Mouse (Mus musculus) myocyte (in vitro differentiated cells): ENCODE measurements around the gene Def8. TPM values are rescaled to one million over a fixed set of nuclear protein-coding genes. Genes with fewer than 3 reads are reported as not detected.

Source experiments
- H3K27me3 ChIP-seq: one replicate; pipeline ENCODE4 v1.6.1; 2011; ENCODE audit not compliant: control insufficient read depth, insufficient read depth, insufficient read length
- H3K36me3 ChIP-seq: one replicate; pipeline ENCODE4 v1.6.1; 2011; ENCODE audit not compliant: control insufficient read depth, insufficient read depth
- H3K4me2 ChIP-seq: one replicate; pipeline ENCODE4 v1.6.1; 2011; ENCODE audit warnings: low read depth, control low read depth
- H3K4me3 ChIP-seq: one replicate; pipeline ENCODE4 v1.5.1; 2011; ENCODE audit warnings: mild to moderate bottlenecking, control low read depth, moderate library complexity
- H3K79me2 ChIP-seq: one replicate; pipeline ENCODE4 v1.6.1; 2011; ENCODE audit not compliant: control insufficient read depth, insufficient read depth
- H3ac ChIP-seq: one replicate; pipeline ENCODE4 v1.6.1; 2011; ENCODE audit not compliant: control insufficient read depth, insufficient read length
- CEBPB ChIP-seq: IDR thresholded peaks from 2 replicates; pipeline ENCODE4 v1.6.1; 2011; ENCODE audit warnings: mild to moderate bottlenecking, moderate library complexity; ENCODE audit not compliant: poor library complexity, insufficient read depth, severe bottlenecking
- E2F4 ChIP-seq: IDR thresholded peaks from one replicate; pipeline ENCODE4 v1.6.1; 2011; ENCODE audit warnings: mild to moderate bottlenecking, control low read depth, moderate library complexity; ENCODE audit not compliant: insufficient read depth
- MAX ChIP-seq: IDR thresholded peaks from one replicate; pipeline ENCODE4 v1.6.1; 2011; ENCODE audit warnings: low read depth, mild to moderate bottlenecking, control low read depth
- MYOD1 ChIP-seq, 3 experiments: IDR thresholded peaks; one replicate each; pipeline ENCODE4 v1.6.1; 2011; ENCODE audit warnings: control low read depth in 2 of 3, low read depth in 2 of 3, mild to moderate bottlenecking in 2 of 3, moderate library complexity in 1 of 3; ENCODE audit not compliant: insufficient read length in 2 of 3, control insufficient read depth in 1 of 3
- MYOG ChIP-seq, 3 experiments: IDR thresholded peaks; one replicate each; pipeline ENCODE4 v1.6.1; 2011; ENCODE audit warnings: control low read depth in 2 of 3, low read depth in 2 of 3, mild to moderate bottlenecking in 2 of 3; ENCODE audit not compliant: insufficient read length in 2 of 3, control insufficient read depth in 1 of 3, insufficient read depth in 1 of 3
- POLR2A ChIP-seq: IDR thresholded peaks from one replicate; pipeline ENCODE4 v1.6.1; 2011; ENCODE audit warnings: low read depth, mild to moderate bottlenecking, control low read depth, moderate library complexity; ENCODE audit not compliant: insufficient read length
- POLR2AphosphoS2 ChIP-seq: IDR thresholded peaks from one replicate; pipeline ENCODE4 v1.6.1; 2011; ENCODE audit warnings: low read depth, control low read depth; ENCODE audit not compliant: insufficient read length
- REST ChIP-seq: IDR thresholded peaks from one replicate; pipeline ENCODE4 v1.6.1; 2011; ENCODE audit warnings: mild to moderate bottlenecking, control low read depth, moderate library complexity; ENCODE audit not compliant: insufficient read depth, insufficient read length
- SRF ChIP-seq: IDR thresholded peaks from one replicate; pipeline ENCODE4 v1.6.1; 2011; ENCODE audit warnings: low read depth; ENCODE audit not compliant: control insufficient read depth, insufficient read length
- TCF12 ChIP-seq: IDR thresholded peaks from one replicate; pipeline ENCODE4 v1.6.1; 2011; ENCODE audit warnings: mild to moderate bottlenecking, control low read depth; ENCODE audit not compliant: poor library complexity, insufficient read depth, severe bottlenecking
- TCF3 ChIP-seq: IDR thresholded peaks from one replicate; pipeline ENCODE4 v1.6.1; 2011; ENCODE audit warnings: low read depth, control low read depth; ENCODE audit not compliant: insufficient read length
- USF1 ChIP-seq: IDR thresholded peaks from one replicate; pipeline ENCODE4 v1.6.1; 2011; ENCODE audit warnings: low read depth, mild to moderate bottlenecking, control low read depth, moderate library complexity
- polyA plus RNA-seq: library from polyadenylated mRNA; unstranded; fragments of >200 nt; fragmentation: generic; extraction: Trizol; gene quantifications from one replicate; pipeline ENCODE4 v1.2.1, GENCODE M21; 2012; ENCODE audit warnings: missing spikeins

Gene Def8
- polyA plus RNA-seq, 1 experiment: 19.6 TPM

GRCm38 (mm10) chr8:123476911-123477736, 53.8 kb downstream of the Def8 start:
- Histone ChIP-seq H3ac (peak overlapping the region; percentile 34), H3K4me3 (peak overlapping the region; percentile 55), H3K27me3 (no peaks in the 10 kb centered on the region), H3K4me2 (peak overlapping the region; percentile 80), H3K79me2 (peaks cover 23% of the 10 kb centered on the region), H3K36me3 (peaks cover 13% of the 10 kb centered on the region)
- TF ChIP-seq E2F4: no peak
- TF ChIP-seq SRF: no peak
- TF ChIP-seq MYOD1 (IDR thresholded peaks at IDR 0.05; ENCODE audit: control insufficient read depth in 1 of 3, insufficient read length in 2 of 3, low read depth in 2 of 3): no peak
- TF ChIP-seq MAX: no peak
- TF ChIP-seq POLR2AphosphoS2: no peak
- no peak for TF ChIP-seq TCF3
- TF ChIP-seq USF1: no peak

DNA sequence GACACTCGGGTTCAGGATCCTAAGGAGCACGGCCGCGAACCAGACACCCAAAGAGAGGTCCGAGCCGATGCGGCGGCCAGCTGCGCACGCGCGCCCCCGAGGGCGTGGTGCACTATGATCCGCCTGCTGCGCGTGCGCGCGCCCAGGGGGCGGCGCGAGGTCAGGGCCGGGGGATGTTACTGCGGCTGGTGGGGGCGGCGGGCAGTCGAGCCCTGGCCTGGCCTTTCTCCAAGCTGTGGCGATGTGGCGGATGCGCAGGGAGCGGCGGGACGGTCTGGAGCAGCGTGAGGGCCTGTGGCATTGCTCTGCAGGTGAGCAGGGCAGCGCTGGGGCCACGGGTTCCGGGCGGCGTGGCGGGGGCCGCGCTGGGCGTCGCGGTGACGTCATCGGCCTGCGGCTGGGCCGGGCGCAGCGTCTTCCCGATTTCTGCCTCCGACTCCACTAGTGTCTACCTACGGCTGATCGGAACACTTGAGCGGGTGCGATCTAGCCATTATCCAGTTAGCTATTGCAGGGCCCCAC, 54.5 kb downstream of the Def8 start, which contains the start of gene Afg3l1:
Gene Afg3l1 (plus strand): TSS at position 167 of the 522 bp plus-strand sequence.
- Histone ChIP-seq H3K79me2 (peaks cover 23% of the 10 kb centered on the region), H3K27me3 (no peaks in the 10 kb centered on the region), H3K4me2 (peak within 1 kb of the TSS; percentile 88), H3ac (peak within 1 kb of the TSS; percentile 34), H3K4me3 (peak within 1 kb of the TSS; percentile 55), H3K36me3 (peaks cover 14% of the 10 kb centered on the region)
- TF ChIP-seq POLR2AphosphoS2 (peak; percentile 73), MYOG (IDR thresholded peaks at IDR 0.05; ENCODE audit: control insufficient read depth in 1 of 3, insufficient read depth in 1 of 3, insufficient read length in 2 of 3, low read depth in 2 of 3) (peak in 2 of 3 experiments; percentile 4 to 30), TCF3 (no peak), MAX (no peak), POLR2A (peak; percentile 82), USF1 (no peak), MYOD1 (IDR thresholded peaks at IDR 0.05; ENCODE audit: control insufficient read depth in 1 of 3, insufficient read length in 2 of 3, low read depth in 2 of 3) (peak in 1 of 3 experiments; percentile 15), CEBPB (no peak), E2F4 (no peak), TCF12 (no peak), REST (no peak), SRF (peak; percentile 23)

GRCm38 (mm10) chr8:123478456-123479218, 55.3 kb downstream of the Def8 start:
- TF ChIP-seq POLR2A (no peak), SRF (no peak), CEBPB (no peak), MAX (no peak), MYOG (IDR thresholded peaks at IDR 0.05; ENCODE audit: control insufficient read depth in 1 of 3, insufficient read depth in 1 of 3, insufficient read length in 2 of 3, low read depth in 2 of 3) (no peak), POLR2AphosphoS2 (no peak), MYOD1 (IDR thresholded peaks at IDR 0.05; ENCODE audit: control insufficient read depth in 1 of 3, insufficient read length in 2 of 3, low read depth in 2 of 3) (no peak), TCF12 (no peak), REST (no peak), USF1 (no peak), TCF3 (no peak), E2F4 (no peak)
- Histone ChIP-seq H3K4me3 (peak overlapping the region; percentile 55), H3K27me3 (no peaks in the 10 kb centered on the region), H3ac (peak overlapping the region; percentile 34), H3K4me2 (peak overlapping the region; percentile 88), H3K36me3 (peaks cover 19% of the 10 kb centered on the region), H3K79me2 (peaks cover 23% of the 10 kb centered on the region)

DNA sequence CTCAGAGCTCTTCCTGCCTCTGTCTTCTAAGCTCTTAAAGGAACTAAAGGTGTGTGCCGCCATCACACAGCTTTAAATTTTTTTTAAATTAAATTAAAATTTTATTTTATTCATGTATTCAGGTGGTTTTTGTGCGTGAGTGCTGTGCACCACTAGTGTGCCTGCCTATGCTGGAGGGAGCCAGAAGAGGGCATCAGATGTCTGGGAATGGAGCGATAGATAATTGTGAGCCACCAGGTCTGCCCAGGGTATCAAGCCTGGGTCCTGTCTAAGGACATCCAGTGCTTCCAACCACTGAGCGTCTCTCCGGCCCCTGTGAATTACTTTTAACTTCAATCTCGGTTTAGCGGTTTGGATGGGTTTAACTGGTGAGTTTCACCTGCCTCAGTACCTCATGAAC, 59.3 kb downstream of the Def8 start:
- no peak for TF ChIP-seq TCF3
- TF ChIP-seq E2F4: no peak
- no peak for TF ChIP-seq MYOG (IDR thresholded peaks at IDR 0.05; ENCODE audit: control insufficient read depth in 1 of 3, insufficient read depth in 1 of 3, insufficient read length in 2 of 3, low read depth in 2 of 3)
- TF ChIP-seq POLR2A: no peak
- no peak for TF ChIP-seq USF1
- no peak for TF ChIP-seq MYOD1 (IDR thresholded peaks at IDR 0.05; ENCODE audit: control insufficient read depth in 1 of 3, insufficient read length in 2 of 3, low read depth in 2 of 3)
- TF ChIP-seq MAX: no peak
- TF ChIP-seq REST: no peak
- TF ChIP-seq POLR2AphosphoS2: no peak
- TF ChIP-seq CEBPB: no peak
- no peak for TF ChIP-seq TCF12
- TF ChIP-seq SRF: no peak
- no peak overlapping the region for H3K4me2 ChIP-seq
- H3K79me2 ChIP-seq: peaks cover 23% of the 10 kb centered on the region
- no peak overlapping the region for H3ac ChIP-seq
- peaks cover 39% of the 10 kb centered on the region for H3K36me3 ChIP-seq
- H3K27me3 ChIP-seq: no peaks in the 10 kb centered on the region
- H3K4me3 ChIP-seq: no peak overlapping the region
